ENCODE assay signal across 19 mouse cellular contexts in genomic region chr9:55408851-55409250, GRCm38 (mm10).
DNase-seq lines count a peak whose midpoint lies in the region; ATAC-seq lines count a peak whose summit lies in the region.
"Had no signal": no experiment of that assay in that cellular context is flagged by ENCODE, and none has a peak within 500 bp of the region (broad histone marks: within the 10 kb centered on the region; RNA-seq: fewer than 3 reads in every experiment).

No protein-coding gene starts in this region.

- no peaks in the 10 kb centered on the region; the same call in 1 of the 2 replicates for H3K4me1 ChIP-seq in hindbrain, embryonic 11.5 days (replicated peaks; ENCODE audit: control insufficient read depth, insufficient read depth, low read length)
- peaks cover 29% of the 10 kb centered on the region for H3K4me1 ChIP-seq in hindbrain, embryonic 13.5 days (replicated peaks)
- H3K4me1 ChIP-seq in embryonic facial prominence, embryonic 13.5 days = peaks cover 25% of the 10 kb centered on the region

- no peaks in the 10 kb centered on the region for H3K36me3 ChIP-seq in hindbrain, embryonic 11.5 days (ENCODE audit: control insufficient read depth, insufficient read depth, low read length)
- no peaks in the 10 kb centered on the region for H3K36me3 ChIP-seq in hindbrain, embryonic 13.5 days
- H3K36me3 ChIP-seq in embryonic facial prominence, embryonic 13.5 days = no peaks in the 10 kb centered on the region
- H3K36me3 ChIP-seq: G1E; intestine, embryonic 15.5 days; midbrain, embryonic 12.5 days had no signal

- no peak overlapping the region for H3K4me2 ChIP-seq in hindbrain, embryonic 11.5 days (replicated peaks; ENCODE audit: low read depth, low read length)
- no peak overlapping the region for H3K4me2 ChIP-seq in hindbrain, embryonic 13.5 days
- H3K4me2 ChIP-seq in embryonic facial prominence, embryonic 13.5 days = no peak overlapping the region
- H3K4me2 ChIP-seq: intestine, embryonic 15.5 days; midbrain, embryonic 12.5 days had no signal

- H3K4me3 ChIP-seq in hindbrain, embryonic 11.5 days (ENCODE audit: low read depth, low read length) = no peak overlapping the region
- no peak overlapping the region for H3K4me3 ChIP-seq in hindbrain, embryonic 13.5 days
- H3K4me3 ChIP-seq in embryonic facial prominence, embryonic 13.5 days = no peak overlapping the region
- H3K4me3 ChIP-seq: gastrocnemius, adult 2 months; intestine, embryonic 15.5 days; midbrain, embryonic 12.5 days had no signal

- H3K27ac ChIP-seq in hindbrain, embryonic 11.5 days (ENCODE audit: low read depth, low read length) = no peak overlapping the region
- no peak overlapping the region for H3K27ac ChIP-seq in hindbrain, embryonic 13.5 days
- H3K27ac ChIP-seq in embryonic facial prominence, embryonic 13.5 days = no peak overlapping the region
- H3K27ac ChIP-seq: gastrocnemius, adult 2 months; intestine, embryonic 15.5 days; midbrain, embryonic 12.5 days had no signal

- H3K27me3 ChIP-seq in hindbrain, embryonic 11.5 days (ENCODE audit: control insufficient read depth, insufficient read depth, low read length) = no peaks in the 10 kb centered on the region
- no peaks in the 10 kb centered on the region for H3K27me3 ChIP-seq in hindbrain, embryonic 13.5 days
- no peaks in the 10 kb centered on the region for H3K27me3 ChIP-seq in embryonic facial prominence, embryonic 13.5 days
- H3K27me3 ChIP-seq: intestine, embryonic 15.5 days; midbrain, embryonic 12.5 days had no signal

- ATAC-seq in hindbrain, embryonic 11.5 days (ENCODE audit: low FRiP score) = no peak
- ATAC-seq in hindbrain, embryonic 13.5 days (ENCODE audit: low FRiP score) = no peak
- ATAC-seq in embryonic facial prominence, embryonic 13.5 days (ENCODE audit: insufficient number of reproducible peaks, insufficient read depth, low FRiP score, low TSS enrichment, low read depth) = no peak
- ATAC-seq: activated CD4-positive, CD25-positive, alpha-beta regulatory T cell, adult 4 months; intestine, embryonic 15.5 days had no signal

- 31% methylated on average over 4 of the region's 4 CpGs for WGBS in hindbrain, embryonic 11.5 days
- WGBS in hindbrain, embryonic 13.5 days = 23% methylated on average over 4 of the region's 4 CpGs
- WGBS in embryonic facial prominence, embryonic 13.5 days = 50% methylated on average over 4 of the region's 4 CpGs

- no peak overlapping the region for H3K9ac ChIP-seq in hindbrain, embryonic 11.5 days (ENCODE audit: low read depth, low read length)
- no peak overlapping the region for H3K9ac ChIP-seq in hindbrain, embryonic 13.5 days
- H3K9ac ChIP-seq in embryonic facial prominence, embryonic 13.5 days = 0 out of 2 replicates have a peak overlapping the region, but pooled peaks have one; percentile 6
- H3K9ac ChIP-seq: intestine, embryonic 15.5 days; midbrain, embryonic 12.5 days had no signal

- peak; percentile 41 for DNase-seq in hindbrain, embryonic 11.5 days (ENCODE audit: low spot score)
- peak; percentile 32 to 47 for DNase-seq in right cerebral cortex, postnatal 10 days (ENCODE audit: low spot score in 2 of 2)
- DNase-seq in right cerebral cortex, postnatal 4 days = no peak
- peak; percentile 42 for DNase-seq in retina, postnatal 1 day
- no peak for DNase-seq in frontal cortex, postnatal 10 days (ENCODE audit: low spot score in 2 of 2)
- DNase-seq in cerebellum, postnatal 36 days = no peak
- DNase-seq: adrenal gland, postnatal 10 days; B cell, adult 2 months; cerebellum, adult 11-12 months; cerebellum, postnatal 14 days; gastrocnemius, adult 2 months; kidney, adult 8-10 months; kidney, postnatal 10 days had no signal

- no peaks in the 10 kb centered on the region for H3K9me3 ChIP-seq in hindbrain, embryonic 11.5 days (ENCODE audit: control insufficient read depth, low read length)
- H3K9me3 ChIP-seq in hindbrain, embryonic 13.5 days = no peaks in the 10 kb centered on the region
- no peaks in the 10 kb centered on the region for H3K9me3 ChIP-seq in embryonic facial prominence, embryonic 13.5 days
- H3K9me3 ChIP-seq: G1E; intestine, embryonic 15.5 days; midbrain, embryonic 12.5 days had no signal

Comparison
In these comparisons a context has a peak if more than half of its experiments do, and no peak if none do; other contexts are left out.
1. DNase-seq: peak in hindbrain, embryonic 11.5 days (single experiment), right cerebral cortex, postnatal 10 days (2 of 2) and retina, postnatal 1 day (single experiment); none in right cerebral cortex, postnatal 4 days (single experiment), frontal cortex, postnatal 10 days (0 of 2) and cerebellum, postnatal 36 days (0 of 2).